Mouse (Mus musculus) spleen, postnatal 14 days (tissue): Measurements from ENCODE around the gene Tesk1.

Experiments
- DNase-seq, 2 experiments: peaks; one replicate each; pipeline ENCODE4 v3.0.0; 2021 to 2022; ENCODE audit warnings: low spot score in 2 of 2

Tesk1 gene

DNA sequence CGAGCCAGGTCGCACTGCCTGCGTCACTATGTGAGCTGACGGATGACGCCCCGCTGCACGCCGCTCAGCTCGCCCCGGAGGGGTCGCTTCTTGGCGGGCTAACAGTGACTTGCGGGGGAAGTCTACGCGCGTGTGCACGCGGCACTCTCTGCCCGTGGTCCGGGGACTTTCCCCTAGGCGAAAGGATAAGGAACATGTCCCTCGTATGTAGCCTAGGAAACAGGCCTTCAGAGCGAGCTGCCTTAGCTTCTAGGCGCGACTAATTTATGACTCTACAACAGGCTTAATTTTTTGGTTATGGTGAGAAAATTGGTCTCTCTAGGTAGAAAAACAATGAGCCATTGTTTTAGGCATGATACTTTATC lies 51.1 kb downstream of the Tesk1 start, which contains the start of gene Ccdc107:
TSS of gene Ccdc107 (plus strand) at position 80 of the 365 bp plus-strand sequence.
- peak; percentile 79 to 80 for DNase-seq

DNA sequence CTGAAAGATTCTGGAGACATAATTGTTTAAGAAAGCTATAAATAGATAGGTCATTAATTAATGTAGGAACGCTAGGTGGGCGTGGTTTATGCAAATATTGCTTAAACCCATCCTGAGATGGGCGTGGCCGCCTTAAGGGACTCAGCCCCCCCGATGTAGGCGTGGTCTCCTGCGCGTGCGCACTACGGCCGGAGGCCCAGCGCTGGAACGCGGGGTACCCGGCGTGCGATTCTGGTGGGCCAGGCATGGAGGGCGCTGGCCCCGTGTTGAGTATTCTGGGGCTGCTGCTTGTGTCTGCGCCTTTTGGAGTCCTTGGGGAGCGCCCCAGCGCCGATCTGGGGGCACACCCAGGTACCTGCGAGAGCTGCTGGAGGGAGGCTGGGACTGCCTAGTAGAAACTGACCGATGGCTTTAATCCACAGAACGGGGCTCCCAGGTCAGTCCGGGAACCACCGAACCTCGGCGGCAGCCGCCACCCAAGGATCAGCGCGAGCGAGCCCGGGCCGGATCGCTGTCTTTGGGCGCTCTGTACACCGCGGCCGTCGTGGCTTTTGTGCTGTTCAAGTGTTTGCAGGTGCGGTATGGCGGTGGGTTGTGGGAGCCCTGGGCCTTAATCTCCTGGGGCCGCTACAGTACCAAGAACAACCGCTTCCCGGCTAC lies 51.6 kb downstream of the Tesk1 start:
- peak; percentile 95 to 99 for DNase-seq

- no peak for DNase-seq
Observed at GRCm38 (mm10) chr4:43493846-43494240, 52.1 kb downstream of the Tesk1 start.

DNA sequence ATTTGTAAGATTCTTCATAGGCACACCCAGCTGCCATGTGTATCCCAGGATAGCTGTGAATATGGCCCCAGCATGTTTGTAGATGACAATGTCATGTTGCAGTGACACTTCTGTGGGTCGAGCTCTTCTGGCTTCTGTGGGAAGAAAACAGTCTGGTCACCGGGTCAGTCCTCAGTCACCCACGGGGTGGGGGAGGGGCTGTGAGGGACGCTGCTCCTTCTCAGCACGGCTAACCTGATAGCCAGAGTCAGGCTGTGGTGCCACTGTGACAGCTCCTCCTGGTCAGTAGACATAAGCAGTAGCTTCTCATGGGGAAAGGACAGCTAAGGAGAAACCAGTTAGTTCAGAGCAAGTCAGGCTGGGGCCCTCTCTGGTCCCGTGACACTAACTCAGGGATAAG lies 54.8 kb downstream of the Tesk1 start:
- DNase-seq: no peak

GRCm38 (mm10) chr4:43497405-43497804 lies 55.7 kb downstream of the Tesk1 start:
- no peak for DNase-seq
